Mouse (Mus musculus): Measurements from ENCODE around the gene Taf1a. TPM values are rescaled to one million over a fixed set of nuclear protein-coding genes. Genes with fewer than 3 reads are reported as not detected.
A peak's percentile ranks its signal among the peaks of the same experiment; 100 is the strongest.
"Not testable (repeated sequence)": the region's sequence is repeated elsewhere in the genome, so short reads cannot be mapped to it uniquely, and the experiment has no call there.

Taf1a gene
- 10 to 100 TPM; 21.1 to 24.0 TPM for total RNA-seq (2021)

- intact Hi-C loops (cut with DNase I) = no loop called here
- DNase-seq = peak; percentile 95
Observed at GRCm38 (mm10) chr1:183388426-183389406, at the start of gene Taf1a. TSS of gene Taf1a (plus strand) at chr1:183388981.

- intact Hi-C loops (cut with DNase I); DNase-seq: not testable (repeated sequence)
Observed at GRCm38 (mm10) chr1:183342902-183343301, 45.9 kb upstream of the Taf1a start.

GRCm38 (mm10) chr1:183344886-183345816, 43.6 kb upstream of the Taf1a start:
- intact Hi-C loops (cut with DNase I) = no loop called here
- peak; percentile 88 for DNase-seq

- intact Hi-C loops (cut with DNase I) = no loop called here
- no peak for DNase-seq
Observed at GRCm38 (mm10) chr1:183345817-183346195, 43.0 kb upstream of the Taf1a start.

- peak; percentile 55 for DNase-seq
- intact Hi-C loops (cut with DNase I) = no loop called here
Observed at GRCm38 (mm10) chr1:183349840-183350239, 38.9 kb upstream of the Taf1a start.

GRCm38 (mm10) chr1:183358901-183359300, 29.9 kb upstream of the Taf1a start:
- intact Hi-C loops (cut with DNase I) = no loop called here
- no peak for DNase-seq

- intact Hi-C loops (cut with DNase I) = no loop called here
- no peak for DNase-seq
Observed at GRCm38 (mm10) chr1:183362301-183362700, 26.5 kb upstream of the Taf1a start.

- intact Hi-C loops (cut with DNase I) = no loop called here
Observed at GRCm38 (mm10) chr1:183362729-183363576, 25.8 kb upstream of the Taf1a start.

GRCm38 (mm10) chr1:183363577-183363867, 25.3 kb upstream of the Taf1a start:
- intact Hi-C loops (cut with DNase I) = no loop called here
- DNase-seq = no peak

More at GRCm38 (mm10) chr1:183362729-183363576, 25.8 kb upstream of the Taf1a start:
- no peak for DNase-seq

- intact Hi-C loops (cut with DNase I) = no loop called here
- DNase-seq = no peak
Observed at GRCm38 (mm10) chr1:183366361-183366760, 22.4 kb upstream of the Taf1a start.

GRCm38 (mm10) chr1:183368601-183369400, 20.0 kb upstream of the Taf1a start:
- no peak for DNase-seq
- intact Hi-C loops (cut with DNase I) = no loop called here

GRCm38 (mm10) chr1:183369427-183370014, 19.3 kb upstream of the Taf1a start, which contains the start of gene Mia3:
TSS of gene Mia3 (minus strand) at chr1:183369553.
- intact Hi-C loops (cut with DNase I) = no loop called here
- DNase-seq = peak; percentile 98

- DNase-seq = no peak
- intact Hi-C loops (cut with DNase I) = no loop called here
Observed at GRCm38 (mm10) chr1:183374728-183375127, 14.1 kb upstream of the Taf1a start.

- intact Hi-C loops (cut with DNase I) = no loop called here
- no peak for DNase-seq
Observed at GRCm38 (mm10) chr1:183377045-183377444, 11.7 kb upstream of the Taf1a start.

- DNase-seq = no peak
- intact Hi-C loops (cut with DNase I) = no loop called here
Observed at GRCm38 (mm10) chr1:183378321-183378941, 10.3 kb upstream of the Taf1a start.

GRCm38 (mm10) chr1:183379376-183379775, 9.4 kb upstream of the Taf1a start:
- DNase-seq; intact Hi-C loops (cut with DNase I): not testable (repeated sequence)

- intact Hi-C loops (cut with DNase I) = no loop called here
- DNase-seq = no peak
Observed at GRCm38 (mm10) chr1:183381816-183382215, 7.0 kb upstream of the Taf1a start.

GRCm38 (mm10) chr1:183382621-183383020, 6.2 kb upstream of the Taf1a start:
- no peak for DNase-seq
- intact Hi-C loops (cut with DNase I) = no loop called here

GRCm38 (mm10) chr1:183387421-183387820, 1.4 kb upstream of the Taf1a start:
- DNase-seq; intact Hi-C loops (cut with DNase I): not testable (repeated sequence)

All from left cerebral cortex, postnatal 4 days (tissue).